ENCODE assay signal across 8 mouse cellular contexts in genomic region chr7:78895021-78895652, GRCm38 (mm10). TPM values are rescaled to one million over a fixed set of nuclear protein-coding genes. Genes with fewer than 3 reads are reported as not detected.
A peak's percentile ranks its signal among the peaks of the same experiment; 100 is the strongest.
DNase-seq lines count a peak whose midpoint lies in the region; ATAC-seq and TF ChIP-seq lines count a peak whose summit lies in the region.

No protein-coding gene starts in this region.

- no peak for DNase-seq in cerebellum, adult 2 months
- DNase-seq in cerebellum, adult 9-11 months: no peak
- DNase-seq in right cerebral cortex, postnatal 10 days (ENCODE audit: low spot score in 2 of 2): peak; percentile 20 to 26
- DNase-seq in right cerebral cortex, postnatal 4 days: no peak
- no peak for DNase-seq in limb, embryonic 14.5 days (ENCODE audit: low spot score)
- no peak for DNase-seq in retina, embryonic 14.5 days (ENCODE audit: low spot score)
- no peak for DNase-seq in testis, postnatal 10 days (ENCODE audit: low spot score)

- H3K4me3 ChIP-seq in cerebellum, adult 2 months (replicated peaks; ENCODE audit: insufficient read depth, low read depth, low read length): peak overlapping the region; percentile 97
- H3K4me3 ChIP-seq in limb, embryonic 14.5 days (replicated peaks; ENCODE audit: low read length): peak overlapping the region; percentile 80
- peak overlapping the region; percentile 47 for H3K4me3 ChIP-seq in stomach, embryonic 14.5 days (ENCODE audit: low read depth, low read length)

- H3K36me3 ChIP-seq in limb, embryonic 14.5 days (ENCODE audit: control insufficient read depth, insufficient read depth, low read length): no peaks in the 10 kb centered on the region
- no peaks in the 10 kb centered on the region for H3K36me3 ChIP-seq in stomach, embryonic 14.5 days (ENCODE audit: control insufficient read depth, insufficient read depth, low read length)

- TF ChIP-seq POLR2A in cerebellum, adult 2 months (IDR thresholded peaks at IDR 0.05; ENCODE audit: borderline replicate concordance, insufficient read depth, low read length): no peak
- TF ChIP-seq POLR2A in limb, embryonic 14.5 days (IDR thresholded peaks at IDR 0.05; ENCODE audit: borderline replicate concordance, extremely low read depth, insufficient read depth, insufficient read length): no peak

- WGBS in cerebellum, adult 2 months: 46% methylated on average over 13 of the region's 13 CpGs
- WGBS in limb, embryonic 14.5 days: 54% methylated on average over 13 of the region's 13 CpGs
- WGBS in stomach, embryonic 14.5 days: 65% methylated on average over 13 of the region's 13 CpGs

- H3K27me3 ChIP-seq in cerebellum, adult 2 months (ENCODE audit: control insufficient read depth, insufficient read depth, low read length): no peaks in the 10 kb centered on the region
- H3K27me3 ChIP-seq in limb, embryonic 14.5 days (ENCODE audit: control insufficient read depth, insufficient read depth, low read length): no peaks in the 10 kb centered on the region
- no peaks in the 10 kb centered on the region for H3K27me3 ChIP-seq in stomach, embryonic 14.5 days (ENCODE audit: control insufficient read depth, insufficient read depth, low read length)

- H3K4me2 ChIP-seq in limb, embryonic 14.5 days (replicated peaks; ENCODE audit: low read depth, low read length, severe bottlenecking): peak overlapping the region; percentile 57
- H3K4me2 ChIP-seq in stomach, embryonic 14.5 days (replicated peaks; ENCODE audit: low read depth, low read length): peak overlapping the region; percentile 50

- H3K4me1 ChIP-seq in cerebellum, adult 2 months (ENCODE audit: control insufficient read depth, insufficient read depth, low read length): peaks cover 2% of the 10 kb centered on the region; the same call in 1 of the 2 replicates
- H3K4me1 ChIP-seq in limb, embryonic 14.5 days (ENCODE audit: control insufficient read depth, insufficient read depth, low read length): peaks cover 8% of the 10 kb centered on the region; the same call in 1 of the 2 replicates
- no peaks in the 10 kb centered on the region; the same call in 1 of the 2 replicates for H3K4me1 ChIP-seq in stomach, embryonic 14.5 days (ENCODE audit: control insufficient read depth, insufficient read depth, low read length)

- no peak overlapping the region for H3K27ac ChIP-seq in cerebellum, adult 2 months (ENCODE audit: insufficient read depth, low read length)
- H3K27ac ChIP-seq in limb, embryonic 14.5 days (replicated peaks; ENCODE audit: low read depth, low read length): no peak overlapping the region
- H3K27ac ChIP-seq in stomach, embryonic 14.5 days (ENCODE audit: low read length): no peak overlapping the region

- H3K9me3 ChIP-seq in limb, embryonic 14.5 days (ENCODE audit: control insufficient read depth, low read length): no peaks in the 10 kb centered on the region
- H3K9me3 ChIP-seq in stomach, embryonic 14.5 days (ENCODE audit: control insufficient read depth, low read depth, low read length): no peaks in the 10 kb centered on the region

- TF ChIP-seq CTCF in cerebellum, adult 2 months (IDR thresholded peaks at IDR 0.05; ENCODE audit: borderline replicate concordance, insufficient read depth, low read depth, low read length): no peak

- peak overlapping the region; percentile 38; the same call in 1 of the 2 replicates for H3K9ac ChIP-seq in limb, embryonic 14.5 days (ENCODE audit: low read depth, low read length, severe bottlenecking)
- peak overlapping the region; percentile 21; the same call in 1 of the 2 replicates for H3K9ac ChIP-seq in stomach, embryonic 14.5 days (replicated peaks; ENCODE audit: low read depth, low read length)

- ATAC-seq in limb, embryonic 14.5 days (ENCODE audit: low FRiP score, low read depth): 0 out of 2 replicates have a peak, but pooled peaks have one; percentile 21
- no peak for ATAC-seq in stomach, embryonic 14.5 days (ENCODE audit: insufficient number of reproducible peaks, insufficient read depth, low FRiP score, low read depth)

RNA-seq across cellular contexts. Expression of gene Aen, which starts 0.5 kb away (rescaled TPM):
- polyA plus RNA-seq in cerebellum, adult 2 months (2012; rRNA removed): 23.7 and 27.2 TPM in 2 replicates
- polyA plus RNA-seq in limb, embryonic 14.5 days (2012; rRNA removed): 26.1 and 29.2 TPM in 2 replicates
- 33.8 and 34.1 TPM in 2 replicates for polyA plus RNA-seq in limb, embryonic 14.5 days (2014; fragmentation: Nextera tagmentation; extraction: Ambion mirVana)
- 32.6 and 34.9 TPM in 2 replicates for polyA plus RNA-seq in stomach, embryonic 14.5 days (2014; fragmentation: Nextera tagmentation; extraction: Ambion mirVana)

RNA-seq across cellular contexts. Expression of gene Isg20, which starts 18.1 kb away (rescaled TPM):
- polyA plus RNA-seq in cerebellum, adult 2 months (2012; rRNA removed): 1.8 and 3.0 TPM in 2 replicates
- 2.0 and 2.5 TPM in 2 replicates for polyA plus RNA-seq in limb, embryonic 14.5 days (2012; rRNA removed)
- 1.5 and 1.6 TPM in 2 replicates for polyA plus RNA-seq in limb, embryonic 14.5 days (2014; fragmentation: Nextera tagmentation; extraction: Ambion mirVana)
- 16.0 and 18.3 TPM in 2 replicates for polyA plus RNA-seq in stomach, embryonic 14.5 days (2014; fragmentation: Nextera tagmentation; extraction: Ambion mirVana)

RNA-seq across cellular contexts. Expression of gene Det1, which starts 48.1 kb away (rescaled TPM):
- 8.5 and 9.7 TPM in 2 replicates for polyA plus RNA-seq in cerebellum, adult 2 months (2012; rRNA removed)
- 18.6 and 24.3 TPM in 2 replicates for polyA plus RNA-seq in limb, embryonic 14.5 days (2012; rRNA removed)
- polyA plus RNA-seq in limb, embryonic 14.5 days (2014; fragmentation: Nextera tagmentation; extraction: Ambion mirVana): 15.6 and 19.4 TPM in 2 replicates
- polyA plus RNA-seq in stomach, embryonic 14.5 days (2014; fragmentation: Nextera tagmentation; extraction: Ambion mirVana): 19.4 and 21.3 TPM in 2 replicates

Comparison
In these comparisons a context has a peak if more than half of its experiments do, and no peak if none do; other contexts are left out.
1. DNase-seq: peak in right cerebral cortex, postnatal 10 days (2 of 2); none in cerebellum, adult 2 months (0 of 2), cerebellum, adult 9-11 months (single experiment), right cerebral cortex, postnatal 4 days (single experiment), limb, embryonic 14.5 days (single experiment), retina, embryonic 14.5 days (single experiment) and testis, postnatal 10 days (single experiment).
2. H3K4me3 ChIP-seq: peak in every context shown above with its lines; median percentile 97 in cerebellum, adult 2 months; 80 in limb, embryonic 14.5 days; 47 in stomach, embryonic 14.5 days.